Mouse (Mus musculus) CD8-positive naive resting alpha-beta T cell, adult 57 days (primary cell): Measurements from ENCODE around the gene Gm49673. TPM values are rescaled to one million over a fixed set of nuclear protein-coding genes. Genes with fewer than 3 reads are reported as not detected.

Source experiments
- total RNA-seq: library from RNA; stranded (reverse); gene quantifications from one replicate; pipeline ENCODE4 v1.2.4, GENCODE M21; 2023

Gene Gm49673
- not detected for total RNA-seq

GRCm38 (mm10) chr17:8147439-8148316 lies at the start of gene Gm49673, which contains the start of gene Rnaset2a:
Gm49673 (minus strand) TSS chr17:8147788.
Rnaset2a (minus strand) TSS chr17:8148097.

DNA sequence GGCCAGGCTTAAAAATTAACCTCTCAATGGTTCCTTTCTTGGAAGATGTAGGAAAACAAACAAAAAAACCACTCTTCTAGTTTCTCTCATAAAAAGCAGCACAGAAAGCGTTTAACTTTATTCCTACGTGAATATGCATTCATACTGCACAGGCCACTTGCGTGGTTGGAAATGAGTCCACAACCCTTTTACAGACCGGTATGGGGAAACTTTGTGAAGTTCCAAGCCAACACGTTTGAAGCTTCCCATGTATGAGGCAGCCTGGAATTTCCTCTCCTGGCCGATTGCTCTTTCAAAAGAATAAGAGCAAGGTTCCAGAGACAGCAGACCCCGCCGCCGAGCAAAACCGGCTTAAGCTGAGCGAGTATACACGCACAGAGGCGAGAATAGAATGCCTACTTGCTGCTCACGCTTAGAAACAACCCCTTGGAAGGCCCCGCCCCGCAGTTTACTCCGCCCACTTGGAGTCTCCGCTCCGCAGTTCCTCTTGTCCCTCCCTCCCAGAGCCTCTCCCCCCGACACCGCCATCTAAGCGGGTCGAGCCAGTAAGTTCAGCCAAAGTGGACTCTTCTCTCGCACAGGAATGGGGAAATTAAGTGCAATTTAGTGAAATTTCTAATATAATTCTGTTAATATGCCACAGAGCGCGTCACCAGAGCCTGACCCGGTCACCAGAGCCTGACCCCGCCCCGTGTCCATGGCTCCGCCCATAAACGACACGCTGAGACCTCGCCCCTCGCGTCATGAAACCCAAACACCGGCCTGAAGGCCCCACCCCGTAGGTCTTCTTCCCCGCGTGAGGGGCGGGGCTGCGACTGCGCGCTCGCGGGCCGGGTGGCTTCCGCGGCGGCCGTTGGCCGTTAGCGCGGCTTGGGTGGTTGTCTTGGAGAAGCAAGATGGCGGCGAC lies 17.4 kb upstream of the Gm49673 start, which contains the start of gene Fgfr1op:
Gene Fgfr1op (plus strand): TSS at position 801 of the 907 bp plus-strand sequence.

Other genes starting within 250 kb of the Gm49673 start
- 586 TPM for gene Tagap, start 221.8 kb downstream of the Gm49673 start, total RNA-seq
- 11.8 TPM for gene Rsph3a, start 202.2 kb downstream of the Gm49673 start, total RNA-seq
- gene Rnaset2a, start 309 bp upstream of the Gm49673 start, total RNA-seq = 42.7 TPM
- 37.1 TPM for gene Fgfr1op, start 17.7 kb upstream of the Gm49673 start, total RNA-seq
- 6.1 TPM for gene Ccr6, start 88.3 kb upstream of the Gm49673 start, total RNA-seq
- 41.7 TPM for gene Mpc1, start 135.1 kb upstream of the Gm49673 start, total RNA-seq
- gene Sft2d1, start 163.3 kb upstream of the Gm49673 start, total RNA-seq = 84.1 TPM
- 0.64 TPM for gene Prr18, start 189.7 kb upstream of the Gm49673 start, total RNA-seq
- 0.64 TPM for gene T2, start 208.2 kb upstream of the Gm49673 start, total RNA-seq